Mouse (Mus musculus): ENCODE data around the gene S100a3.

S100a3 gene

DNA sequence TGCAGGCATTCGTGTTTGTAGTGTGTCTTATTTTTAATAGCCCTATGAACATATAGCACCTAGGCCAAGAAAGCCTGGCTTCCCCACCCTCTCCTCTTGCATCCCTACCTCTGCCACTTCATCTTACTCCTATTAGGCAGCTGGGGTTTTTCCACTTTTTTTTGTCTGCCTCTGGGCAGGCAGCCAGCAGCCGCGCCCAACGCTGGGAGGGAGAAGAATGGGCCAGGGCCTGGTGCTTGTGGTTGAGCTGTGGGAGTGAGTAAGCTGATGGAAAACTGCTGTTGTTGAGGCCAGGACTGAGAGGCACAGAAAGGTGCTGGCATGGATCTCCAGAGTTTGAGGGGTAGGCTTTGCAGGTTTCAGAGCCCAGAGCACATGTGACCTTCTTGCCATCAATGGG, 44.0 kb downstream of the S100a3 start:
- peak; percentile 38 for DNase-seq

DNA sequence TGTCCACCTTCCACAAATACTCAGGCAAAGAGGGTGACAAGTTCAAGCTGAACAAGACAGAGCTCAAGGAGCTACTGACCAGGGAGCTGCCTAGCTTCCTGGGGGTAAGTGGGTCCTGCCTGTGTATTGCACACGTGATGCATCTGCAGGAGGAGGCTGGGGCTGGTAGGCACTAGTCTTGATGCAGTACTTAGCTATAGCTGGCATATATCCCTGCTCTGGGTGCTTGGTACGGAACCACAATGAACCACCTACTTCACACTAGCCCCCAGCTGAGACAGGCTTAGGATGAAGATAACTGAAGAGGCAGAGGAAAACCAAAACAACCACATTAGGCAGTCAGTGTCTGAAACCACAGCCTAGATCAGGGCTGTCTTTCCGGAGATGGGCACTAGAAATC, 44.7 kb downstream of the S100a3 start:
- DNase-seq, result no peak

- DNase-seq, result no peak
Observed at GRCm38 (mm10) chr3:90605736-90606135, 45.4 kb downstream of the S100a3 start.

GRCm38 (mm10) chr3:90606185-90606584, 45.8 kb downstream of the S100a3 start:
- no peak for DNase-seq

DNA sequence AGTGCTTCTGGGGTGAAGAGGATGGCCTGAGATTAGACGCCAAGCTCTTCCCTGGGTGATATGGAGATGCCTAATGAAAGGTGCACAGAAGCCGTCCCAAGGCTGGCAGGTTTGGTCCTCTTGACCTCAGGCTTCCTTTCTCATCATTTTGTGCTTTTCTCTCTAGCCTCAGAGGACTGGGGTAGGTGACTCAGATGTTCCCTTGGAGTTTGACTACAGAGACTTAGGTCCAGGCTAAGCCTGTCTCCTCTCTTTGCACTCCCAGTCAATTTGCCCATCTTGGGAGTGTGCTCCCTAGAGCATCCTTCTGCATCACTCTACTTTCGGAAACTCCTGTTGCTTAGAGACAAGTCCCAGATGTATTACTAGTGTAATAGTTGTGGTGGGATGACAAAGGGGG, 47.0 kb downstream of the S100a3 start:
- DNase-seq, result no peak

DNA sequence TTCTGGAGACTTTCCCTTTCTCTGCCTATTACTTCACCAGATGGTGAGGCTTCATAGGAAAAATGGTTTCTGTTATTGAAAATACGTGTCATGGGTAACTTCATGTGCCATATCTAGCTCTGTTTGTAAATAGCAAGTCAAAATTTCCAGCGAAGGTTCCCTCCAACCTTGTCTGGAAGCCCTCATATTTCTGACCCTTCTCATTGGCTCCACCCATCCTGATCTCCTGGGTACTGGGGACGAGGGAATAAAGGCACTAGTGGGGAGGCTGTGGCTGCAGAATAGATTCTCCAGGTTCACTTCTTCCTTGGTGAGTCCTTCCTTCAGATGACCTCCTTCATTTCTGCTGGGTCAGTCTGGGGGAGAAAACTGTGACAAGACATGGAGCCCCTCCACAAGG, 47.8 kb downstream of the S100a3 start, which contains the start of gene S100a5:
Gene S100a5 (plus strand): TSS at position 301 of the 400 bp plus-strand sequence.
- no peak for DNase-seq

- DNase-seq, result no peak
Observed at GRCm38 (mm10) chr3:90609102-90609501, 48.7 kb downstream of the S100a3 start.

GRCm38 (mm10) chr3:90611494-90611893, 51.1 kb downstream of the S100a3 start:
- DNase-seq, result no peak

DNA sequence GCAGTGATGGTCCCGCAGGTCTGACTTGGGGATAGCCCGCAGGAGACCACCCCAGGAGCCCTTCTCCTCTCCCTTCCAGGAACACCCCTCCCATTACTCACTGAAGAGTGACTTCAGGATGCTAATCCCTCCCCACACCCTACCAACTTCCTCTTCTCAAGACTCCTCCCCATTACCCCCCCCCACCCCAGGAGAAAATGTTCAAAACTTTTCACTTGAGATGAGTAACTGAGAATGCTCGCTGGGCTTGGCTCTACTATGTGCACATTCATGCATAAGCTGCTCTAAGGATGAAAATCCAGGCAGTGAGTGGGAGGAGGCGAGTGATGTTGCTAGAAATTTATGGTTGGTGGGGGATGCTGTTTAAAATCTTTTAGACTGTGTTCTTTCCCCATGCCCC, 51.7 kb downstream of the S100a3 start:
- no peak for DNase-seq

DNA sequence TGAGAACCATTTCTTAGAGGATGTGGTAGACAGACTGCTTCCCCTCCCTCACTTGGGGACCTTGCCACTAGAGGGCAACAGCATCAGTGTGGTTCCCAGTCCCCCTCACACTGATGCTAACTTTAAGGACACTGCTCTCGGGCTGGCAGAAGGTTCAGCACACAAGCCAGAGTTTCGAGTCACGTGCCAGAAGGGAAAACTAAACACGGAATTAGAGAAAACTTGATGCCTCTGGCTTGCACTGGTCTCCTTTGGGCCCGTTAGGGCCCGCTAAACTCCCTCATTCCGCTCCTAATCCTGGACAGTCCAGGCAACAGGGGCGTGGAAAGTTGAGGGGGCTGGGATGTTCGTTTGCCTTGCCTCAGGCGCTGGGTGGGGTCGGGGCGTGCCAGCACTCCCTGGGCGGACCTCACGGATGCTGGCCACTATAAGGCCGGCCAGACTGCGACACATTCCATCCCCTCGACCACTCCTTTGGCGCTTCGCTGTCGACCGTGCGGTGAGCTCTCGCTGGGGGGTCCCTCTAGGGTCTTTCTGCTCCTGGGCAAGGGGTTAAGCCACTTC, 52.4 kb downstream of the S100a3 start, which contains the start of gene S100a6:
Gene S100a6 (plus strand): TSS at position 155 of the 564 bp plus-strand sequence.
- peak; percentile 38 for DNase-seq

DNA sequence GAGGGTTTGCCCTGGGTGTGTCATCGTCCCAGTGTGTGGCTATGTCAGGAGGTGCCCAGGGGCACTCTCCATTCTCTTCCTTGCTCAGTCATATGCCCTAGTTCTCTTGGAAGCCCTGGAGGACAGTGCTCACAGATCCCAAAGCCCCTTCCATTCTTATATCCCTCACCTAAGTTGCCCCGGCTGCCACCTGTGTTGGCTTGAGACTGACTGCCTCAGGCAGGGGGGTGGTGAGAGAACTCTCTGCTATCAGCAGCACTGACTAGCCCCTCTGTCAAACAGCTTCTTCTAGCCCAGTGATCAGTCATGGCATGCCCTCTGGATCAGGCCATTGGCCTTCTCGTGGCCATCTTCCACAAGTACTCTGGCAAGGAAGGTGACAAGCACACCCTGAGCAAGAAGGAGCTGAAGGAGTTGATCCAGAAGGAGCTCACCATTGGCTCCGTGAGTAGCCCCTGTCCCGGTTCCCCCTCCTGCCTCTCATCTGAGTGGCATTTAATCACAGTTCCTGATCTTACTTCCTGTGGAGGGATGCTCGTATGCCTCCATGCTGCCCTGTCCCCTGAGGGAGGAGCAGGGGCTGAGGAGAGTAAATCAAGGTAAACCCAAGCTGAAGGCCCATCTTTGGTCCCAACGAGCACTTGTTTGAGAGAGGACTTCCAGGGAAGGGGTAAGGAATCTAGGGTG, 53.2 kb downstream of the S100a3 start:
- DNase-seq, result no peak

GRCm38 (mm10) chr3:90614148-90614530, 53.8 kb downstream of the S100a3 start:
- no peak for DNase-seq

- DNase-seq, result no peak
Observed at GRCm38 (mm10) chr3:90614611-90615251, 54.4 kb downstream of the S100a3 start.

DNA sequence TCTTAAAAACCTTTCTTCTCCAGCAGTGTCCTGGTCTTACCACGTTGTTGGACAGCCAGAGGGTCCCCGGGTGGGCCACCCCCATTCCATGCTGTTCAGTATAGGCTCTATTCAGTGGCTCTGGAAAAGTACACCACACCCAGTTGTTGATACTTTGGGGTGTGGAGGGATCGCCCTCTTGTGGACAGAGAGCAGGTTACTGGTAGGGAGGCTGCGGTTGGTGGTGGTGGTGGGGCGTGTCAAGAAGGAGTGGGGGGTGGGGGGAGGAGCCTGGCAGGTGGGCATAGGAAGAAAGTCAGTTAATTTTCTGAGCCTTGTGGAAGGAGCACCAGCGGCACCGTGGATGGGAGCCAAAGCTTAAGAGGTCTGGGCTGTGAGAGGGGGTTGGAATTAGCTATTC, 55.0 kb downstream of the S100a3 start:
- DNase-seq, result peak; percentile 40

GRCm38 (mm10) chr3:90615911-90616310, 55.5 kb downstream of the S100a3 start:
- DNase-seq, result no peak

- DNase-seq, result no peak
Observed at GRCm38 (mm10) chr3:90617586-90617985, 57.2 kb downstream of the S100a3 start.

DNA sequence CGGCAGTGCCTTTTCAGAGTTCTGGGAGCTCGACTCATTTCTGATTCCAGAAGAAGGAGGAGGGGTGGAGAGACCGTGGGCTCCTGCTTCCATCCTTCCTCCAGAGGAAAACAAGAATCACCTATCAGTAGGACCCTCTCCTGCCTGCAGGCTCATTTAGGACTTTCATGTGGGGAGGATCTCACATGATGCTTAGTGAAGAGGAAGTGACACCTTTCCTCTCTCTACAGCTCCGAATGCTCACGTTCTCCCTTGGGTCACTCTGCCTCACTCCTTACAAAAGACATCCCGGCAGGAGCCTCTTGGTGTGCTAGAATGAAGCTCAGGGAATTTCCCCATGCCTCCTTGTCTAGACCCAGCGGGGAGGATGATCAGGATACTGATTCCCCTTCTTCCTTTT, 61.2 kb downstream of the S100a3 start:
- no peak for DNase-seq

GRCm38 (mm10) chr3:90623435-90624071, 63.2 kb downstream of the S100a3 start:
- DNase-seq, result peak; percentile 71

GRCm38 (mm10) chr3:90625496-90625895, 65.1 kb downstream of the S100a3 start:
- no peak for DNase-seq

- DNase-seq, result no peak
Observed at GRCm38 (mm10) chr3:90626266-90627021, 66.1 kb downstream of the S100a3 start.

DNA sequence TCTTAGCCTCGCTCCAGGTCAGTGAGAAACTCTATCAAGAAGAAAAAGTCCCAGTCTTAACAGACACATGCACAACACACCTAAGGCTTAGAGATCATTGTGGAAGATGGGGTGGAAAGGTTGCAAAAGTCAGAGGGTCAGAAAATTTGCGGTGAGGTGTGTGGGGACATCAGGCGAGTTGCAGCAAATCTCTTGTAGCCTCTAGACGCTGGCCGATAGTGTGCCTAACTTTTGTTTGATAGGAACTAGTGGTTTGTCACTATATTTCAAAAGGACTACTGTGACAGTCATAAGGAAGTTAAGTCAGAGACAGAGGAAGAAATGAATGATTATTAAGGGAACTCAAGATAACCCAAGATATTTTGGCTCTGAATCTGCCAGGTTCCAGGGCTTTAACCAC, 67.0 kb downstream of the S100a3 start:
- no peak for DNase-seq

DNA sequence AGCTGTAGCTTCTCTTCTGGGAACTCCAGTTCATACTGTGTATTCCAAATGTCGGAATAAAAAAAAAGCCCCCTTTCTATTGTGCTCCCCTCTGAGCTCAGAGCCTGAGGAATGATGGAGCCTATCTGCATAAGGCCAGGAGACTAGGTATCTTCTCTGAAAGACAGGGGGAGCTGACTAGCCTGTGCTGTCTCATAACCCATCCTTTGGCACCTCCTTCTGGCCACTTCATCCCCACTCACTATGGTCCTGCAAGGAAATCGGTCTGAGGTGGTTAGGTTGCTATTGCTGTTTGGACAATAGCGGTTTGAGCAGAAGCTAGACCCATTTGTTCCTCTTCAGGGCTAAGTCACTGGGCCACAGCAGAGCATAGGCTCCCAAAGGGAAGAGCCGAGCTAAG, 67.4 kb downstream of the S100a3 start:
- no peak for DNase-seq

GRCm38 (mm10) chr3:90629298-90629697, 68.9 kb downstream of the S100a3 start:
- no peak for DNase-seq
